Mouse (Mus musculus) limb, embryonic 11.5 days (tissue): ENCODE data around the gene Trmt44. TPM values are rescaled to one million over a fixed set of nuclear protein-coding genes. Genes with fewer than 3 reads are reported as not detected.

ENCODE experiments used
- ATAC-seq: fragments of 200-750 bp; cut with Nextera tagmentation; 2 replicates; pipeline ENCODE4 v1.8.0; 2017; ENCODE audit warnings: low read depth; ENCODE audit not compliant: insufficient number of reproducible peaks, low FRiP score, low TSS enrichment
- DNase-seq: peaks from one replicate; pipeline ENCODE4 v3.0.0-alpha.2; 2015; ENCODE audit warnings: low spot score
- H3K27ac ChIP-seq: fragments of 300-500 bp; sonication (generic); replicated peaks from 2 replicates; pipeline ENCODE4 v1.5.1; 2014; ENCODE audit warnings: low read depth, mild to moderate bottlenecking, low read length
- H3K27me3 ChIP-seq: fragments of 300-500 bp; sonication (generic); 2 replicates; pipeline ENCODE4 v1.6.1; 2014; ENCODE audit warnings: mild to moderate bottlenecking, low read length, mixed read lengths; ENCODE audit not compliant: control insufficient read depth, insufficient read depth
- H3K36me3 ChIP-seq: fragments of 300-500 bp; sonication (generic); 2 replicates; pipeline ENCODE4 v1.6.1; 2014; ENCODE audit warnings: mild to moderate bottlenecking, low read length, moderate library complexity, mixed read lengths; ENCODE audit not compliant: control insufficient read depth, insufficient read depth
- H3K4me1 ChIP-seq: fragments of 300-500 bp; sonication (generic); 2 replicates; pipeline ENCODE4 v1.6.1; 2014; ENCODE audit warnings: low read length, mixed read lengths; ENCODE audit not compliant: control insufficient read depth, insufficient read depth
- H3K4me2 ChIP-seq: fragments of 300-500 bp; sonication (generic); 2 replicates; pipeline ENCODE4 v1.6.1; 2014; ENCODE audit warnings: low read depth, mild to moderate bottlenecking, moderate library complexity; ENCODE audit not compliant: severe bottlenecking
- H3K4me3 ChIP-seq: fragments of 300-500 bp; sonication (generic); 2 replicates; pipeline ENCODE4 v1.5.1; 2014; ENCODE audit warnings: low read depth, low read length
- H3K9ac ChIP-seq: fragments of 300-500 bp; sonication (generic); 2 replicates; pipeline ENCODE4 v1.6.1; 2014; ENCODE audit warnings: mild to moderate bottlenecking, low read length
- H3K9me3 ChIP-seq: fragments of 300-500 bp; sonication (generic); 2 replicates; pipeline ENCODE4 v1.6.1; 2016; ENCODE audit warnings: low read length; ENCODE audit not compliant: control insufficient read depth
- WGBS: fragments of 180-500 bp; shearing (Covaris S2); extraction: QIAGEN DNeasy Blood & Tissue Kit; methylation state at CpG from one replicate; pipeline ENCODE4 v1.1.7; 2014; 5-methylcytosine and 5-hydroxymethylcytosine counted together
- polyA plus RNA-seq: library from polyadenylated mRNA; unstranded; fragments of >200 nt; fragmentation: Nextera tagmentation; extraction: Ambion mirVana; gene quantifications from 2 replicates; pipeline ENCODE4 v1.2.1, GENCODE M21; 2014

Trmt44 gene
- polyA plus RNA-seq, 1 experiment from 2014 or later, result 11.2 TPM

- no peaks in the 10 kb centered on the region for H3K9me3 ChIP-seq
- 0 out of 2 replicates have a peak, but pooled peaks have one; percentile 2 for ATAC-seq
- H3K27ac ChIP-seq, result no peak overlapping the region
- WGBS, result 5% methylated on average over 17 of the region's 17 CpGs
- no peaks in the 10 kb centered on the region for H3K36me3 ChIP-seq
- peak overlapping the region; percentile 52 for H3K4me2 ChIP-seq
- H3K4me3 ChIP-seq, result peak overlapping the region; percentile 45
- DNase-seq, result no peak
- peak overlapping the region; percentile 31 for H3K9ac ChIP-seq
- no peaks in the 10 kb centered on the region for H3K27me3 ChIP-seq
- H3K4me1 ChIP-seq, result no peaks in the 10 kb centered on the region
These were observed 8.4 kb upstream of the Trmt44 start for GRCm38 (mm10) chr5:35583221-35583783.

GRCm38 (mm10) chr5:35582445-35583220, 7.8 kb upstream of the Trmt44 start, which contains the start of gene Acox3:
Gene Acox3 (plus strand): TSS chr5:35583040.
- ATAC-seq, result peak; percentile 92
- Histone ChIP-seq H3K27me3 (no peaks in the 10 kb centered on the region), H3K36me3 (no peaks in the 10 kb centered on the region), H3K4me2 (peak within 1 kb of the TSS; percentile 52), H3K4me3 (peak within 1 kb of the TSS; percentile 45), H3K27ac (no peak within 1 kb of the TSS), H3K9me3 (no peaks in the 10 kb centered on the region), H3K4me1 (no peaks in the 10 kb centered on the region), H3K9ac (peak within 1 kb of the TSS; percentile 31)
- DNase-seq, result peak; percentile 96
- WGBS, result under 1% methylated on average over 35 of the region's 35 CpGs

- Histone ChIP-seq H3K4me2 (no peak overlapping the region), H3K36me3 (no peaks in the 10 kb centered on the region), H3K4me3 (no peak overlapping the region), H3K27ac (no peak overlapping the region), H3K9ac (no peak overlapping the region), H3K27me3 (no peaks in the 10 kb centered on the region), H3K4me1 (no peaks in the 10 kb centered on the region), H3K9me3 (no peaks in the 10 kb centered on the region)
- WGBS, result 46% methylated on average over 3 of the region's 3 CpGs
- no peak for ATAC-seq
- DNase-seq, result no peak
These were observed 5.5 kb upstream of the Trmt44 start for GRCm38 (mm10) chr5:35580156-35580922.

- no peaks in the 10 kb centered on the region for H3K36me3 ChIP-seq
- H3K4me2 ChIP-seq, result no peak overlapping the region
- H3K9ac ChIP-seq, result no peak overlapping the region
- no peak overlapping the region for H3K27ac ChIP-seq
- DNase-seq (no peak), ATAC-seq (no peak)
- H3K4me1 ChIP-seq, result peaks cover under 1% of the 10 kb centered on the region; the same call in 1 of the 2 replicates
- no peaks in the 10 kb centered on the region for H3K9me3 ChIP-seq
- H3K27me3 ChIP-seq, result no peaks in the 10 kb centered on the region
- 58% methylated on average over 5 of the region's 5 CpGs for WGBS
- H3K4me3 ChIP-seq, result no peak overlapping the region
These were observed 4.5 kb upstream of the Trmt44 start for GRCm38 (mm10) chr5:35579247-35579893.

GRCm38 (mm10) chr5:35578411-35578810, 3.5 kb upstream of the Trmt44 start:
- no peaks in the 10 kb centered on the region for H3K27me3 ChIP-seq
- DNase-seq, result no peak
- ATAC-seq, result no peak
- no peak overlapping the region for H3K27ac ChIP-seq
- no peak overlapping the region for H3K9ac ChIP-seq
- 79% methylated on average over 2 of the region's 2 CpGs for WGBS
- H3K36me3 ChIP-seq, result no peaks in the 10 kb centered on the region
- peaks cover 6% of the 10 kb centered on the region; the same call in 1 of the 2 replicates for H3K4me1 ChIP-seq
- no peak overlapping the region for H3K4me3 ChIP-seq
- H3K9me3 ChIP-seq, result no peaks in the 10 kb centered on the region
- no peak overlapping the region for H3K4me2 ChIP-seq

- H3K9ac ChIP-seq, result no peak overlapping the region
- no peak overlapping the region for H3K27ac ChIP-seq
- no peak for DNase-seq
- H3K9me3 ChIP-seq, result no peaks in the 10 kb centered on the region
- no peaks in the 10 kb centered on the region for H3K36me3 ChIP-seq
- no peak for ATAC-seq
- H3K4me3 ChIP-seq, result no peak overlapping the region
- WGBS, result 89% methylated on average over 10 of the region's 10 CpGs
- no peaks in the 10 kb centered on the region for H3K27me3 ChIP-seq
- no peak overlapping the region for H3K4me2 ChIP-seq
- H3K4me1 ChIP-seq, result peaks cover 6% of the 10 kb centered on the region; the same call in 1 of the 2 replicates
These were observed 1.6 kb upstream of the Trmt44 start for GRCm38 (mm10) chr5:35576409-35577020.

GRCm38 (mm10) chr5:35571546-35571945, 3.3 kb downstream of the Trmt44 start:
- ATAC-seq (no peak), DNase-seq (no peak)
- Histone ChIP-seq H3K4me2 (no peak overlapping the region), H3K27me3 (no peaks in the 10 kb centered on the region), H3K36me3 (no peaks in the 10 kb centered on the region; the same call in 1 of the 2 replicates), H3K4me1 (peaks cover 6% of the 10 kb centered on the region; the same call in 1 of the 2 replicates), H3K27ac (no peak overlapping the region), H3K9me3 (no peaks in the 10 kb centered on the region), H3K4me3 (no peak overlapping the region), H3K9ac (no peak overlapping the region)
- 87% methylated on average over 6 of the region's 6 CpGs for WGBS
